Mouse (Mus musculus) layer of hippocampus, postnatal 25 days (tissue): ENCODE results near the gene Prdx1. TPM values are rescaled to one million over a fixed set of nuclear protein-coding genes. Genes with fewer than 3 reads are reported as not detected.
"Not testable (repeated sequence)": the region's sequence is repeated elsewhere in the genome, so short reads cannot be mapped to it uniquely, and the experiment has no call there.

Source experiments
- DNase-seq, 2 experiments: peaks; one replicate each; pipeline ENCODE4 v3.0.0; 2022; ENCODE audit warnings: mixed read lengths in 2 of 2, low spot score in 1 of 2; ENCODE audit errors: extremely low spot score in 1 of 2
- total RNA-seq, 2 experiments: library from RNA; stranded (reverse); gene quantifications; 2 replicates each; pipeline ENCODE4 v1.2.3; 2021

Prdx1 gene
- total RNA-seq, 2 experiments from 2014 or later, result 162 to 182 TPM

- DNase-seq, result no peak
These were observed 9.3 kb upstream of the Prdx1 start for GRCm38 (mm10) chr4:116676027-116676426.

- DNase-seq, result no peak
These were observed 7.5 kb upstream of the Prdx1 start for GRCm38 (mm10) chr4:116677808-116678207.

DNA sequence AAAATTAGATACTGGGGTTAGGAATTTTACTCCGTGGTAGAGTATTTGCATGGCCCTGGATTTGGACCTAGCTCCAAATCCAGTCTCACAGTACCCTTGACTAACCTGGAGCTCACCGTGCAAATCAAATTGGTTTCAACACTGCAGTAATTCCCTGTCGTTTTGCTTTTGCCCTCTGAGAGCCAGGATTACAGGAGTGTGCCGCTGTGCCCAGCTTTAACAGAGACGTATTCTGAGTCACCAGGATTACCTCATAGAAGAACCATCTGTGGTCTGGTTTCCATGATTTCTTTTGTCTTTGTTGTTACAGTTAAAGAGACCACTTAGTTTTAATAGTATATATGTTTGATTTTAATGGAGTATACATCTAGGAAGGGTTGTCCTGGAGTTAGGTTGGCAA is 6.2 kb upstream of the Prdx1 start:
- no peak for DNase-seq

- not testable (repeated sequence) for DNase-seq
These were observed 4.8 kb upstream of the Prdx1 start for GRCm38 (mm10) chr4:116680521-116680920.

DNA sequence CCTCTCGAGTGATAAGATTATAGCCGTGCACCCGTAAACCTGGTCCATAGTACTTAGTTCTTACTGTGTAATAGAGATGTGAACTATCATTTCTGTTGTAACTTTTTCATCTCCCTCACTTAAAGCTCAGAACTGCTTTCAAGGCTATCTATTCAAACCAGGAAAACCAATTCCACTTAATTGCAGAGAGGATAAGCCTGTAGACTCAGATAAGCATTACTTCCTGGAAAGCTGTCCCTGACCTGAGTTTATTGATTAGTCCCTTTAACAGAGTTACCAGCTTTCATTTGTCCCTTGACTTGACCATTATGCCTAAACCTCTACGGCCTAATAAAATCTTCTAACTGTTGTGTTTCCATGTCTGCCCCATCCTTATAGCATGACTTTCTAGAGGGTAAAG is 1.4 kb upstream of the Prdx1 start:
- DNase-seq, result no peak

DNA sequence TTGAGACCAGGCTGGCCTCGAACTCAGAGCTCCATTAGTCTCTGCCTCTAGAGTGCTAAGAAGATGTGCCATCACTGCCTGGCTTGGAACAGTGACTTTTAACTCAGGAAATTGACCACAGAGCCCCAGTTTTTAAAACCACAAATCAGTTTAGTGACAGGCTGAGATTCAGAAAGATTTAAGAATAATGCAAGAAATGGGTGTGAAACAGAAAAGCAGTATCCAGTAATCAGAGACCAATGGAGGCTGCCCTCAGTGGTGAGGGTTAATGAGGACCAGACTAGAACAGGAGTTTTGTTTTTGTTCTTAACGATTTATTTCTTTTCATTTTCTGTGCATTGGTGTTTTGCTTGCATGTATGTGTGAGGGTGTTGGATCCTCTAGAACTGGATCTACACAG is 679 bp upstream of the Prdx1 start:
- DNase-seq, result no peak

- no peak for DNase-seq
These were observed 1.7 kb downstream of the Prdx1 start for GRCm38 (mm10) chr4:116687041-116687440.

DNA sequence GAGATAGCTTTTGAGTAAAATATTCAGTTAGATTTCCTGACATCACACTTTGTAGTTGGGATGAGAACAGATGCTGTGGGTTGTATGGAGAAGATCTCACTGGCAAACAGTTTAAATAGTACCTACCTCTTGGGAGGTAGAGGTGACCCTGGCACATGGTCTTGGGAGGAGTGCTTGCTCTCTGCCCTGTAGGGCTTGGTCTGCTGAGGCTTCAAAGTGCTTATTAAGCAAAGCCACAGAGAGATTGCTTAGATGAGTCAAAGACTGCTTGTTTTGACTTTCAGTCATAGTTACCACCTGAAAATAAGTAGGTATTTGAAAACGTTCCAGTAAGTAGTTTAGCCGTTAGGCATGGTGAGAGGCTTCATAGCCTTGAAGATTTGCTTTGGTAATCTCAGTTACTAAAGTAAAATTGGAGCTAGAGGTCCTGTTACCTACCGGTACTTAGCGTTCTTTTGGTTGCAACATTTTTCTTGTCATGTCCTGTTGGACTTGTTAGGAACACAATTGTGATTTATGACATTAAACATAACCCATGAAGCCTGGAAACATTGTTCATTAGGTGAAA is 4.0 kb downstream of the Prdx1 start:
- DNase-seq, result no peak

GRCm38 (mm10) chr4:116692146-116692545 is 6.8 kb downstream of the Prdx1 start:
- DNase-seq, result no peak

DNA sequence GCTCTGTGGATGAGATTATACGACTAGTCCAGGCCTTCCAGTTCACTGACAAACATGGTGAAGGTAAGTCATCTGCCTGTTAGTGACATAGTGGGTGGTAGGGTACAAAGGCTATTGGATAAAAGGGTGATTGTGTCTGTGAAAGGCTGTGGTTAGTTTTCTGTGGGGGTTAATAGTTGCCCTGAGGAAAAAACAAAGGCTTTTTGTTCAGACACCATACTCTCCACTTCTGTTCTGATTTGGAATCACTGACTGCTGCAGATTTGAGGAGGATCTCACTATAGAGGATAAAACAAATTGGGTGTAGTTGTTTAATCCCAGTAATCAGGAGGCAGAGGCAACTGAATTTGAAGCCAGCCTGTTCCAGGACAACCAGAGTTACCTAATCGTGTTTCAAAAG is 8.4 kb downstream of the Prdx1 start:
- no peak for DNase-seq

DNA sequence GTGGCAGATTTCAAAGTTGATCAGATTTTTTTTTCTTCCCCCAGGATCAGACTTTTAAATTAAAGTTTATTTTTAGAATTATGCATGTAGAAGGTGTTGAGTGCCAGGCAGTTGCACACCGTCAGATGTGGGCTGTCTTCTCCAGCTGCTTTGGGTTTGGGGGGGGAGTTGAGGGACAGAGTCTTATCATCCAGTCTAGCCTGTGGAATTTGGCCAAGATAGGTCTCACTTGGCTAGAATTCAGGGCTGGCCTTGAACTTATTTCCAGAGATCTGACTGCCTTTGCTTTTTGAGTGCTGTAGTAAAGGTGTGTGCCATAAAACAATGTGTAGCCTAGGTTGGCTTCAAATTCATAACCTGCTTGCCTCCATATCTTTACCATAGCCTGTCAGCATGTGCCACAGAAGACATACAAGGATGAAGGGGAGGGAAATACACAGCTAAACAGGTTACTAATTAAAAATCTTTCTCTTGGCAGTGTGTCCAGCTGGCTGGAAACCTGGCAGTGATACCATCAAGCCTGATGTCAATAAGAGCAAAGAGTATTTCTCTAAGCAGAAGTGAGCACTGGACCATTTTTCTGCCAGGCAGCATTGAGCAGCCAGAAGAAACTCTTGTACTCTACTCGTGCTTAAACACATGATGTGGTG is 13.5 kb downstream of the Prdx1 start:
- no peak for DNase-seq

DNA sequence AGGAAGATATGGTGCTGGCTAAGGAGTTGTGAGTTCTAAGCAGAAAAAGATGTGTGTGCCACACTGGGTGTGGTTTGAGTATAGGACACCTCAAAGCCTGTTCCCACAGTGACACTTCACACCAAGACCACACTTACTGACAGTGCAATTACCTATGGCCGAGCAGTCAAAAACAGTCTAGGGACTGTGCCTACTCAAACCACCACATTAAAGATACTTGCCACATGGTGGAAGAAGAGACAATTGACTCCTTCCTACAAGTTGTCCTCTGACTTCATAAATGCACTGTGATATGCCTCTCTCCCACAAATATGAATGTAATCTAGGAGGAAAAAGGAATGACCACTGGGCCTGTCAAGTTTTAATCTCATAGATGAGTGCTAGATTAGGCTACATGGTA is 15.6 kb downstream of the Prdx1 start:
- DNase-seq, result no peak

GRCm38 (mm10) chr4:116703804-116704203 is 18.5 kb downstream of the Prdx1 start:
- DNase-seq, result peak; percentile 41 to 74

DNA sequence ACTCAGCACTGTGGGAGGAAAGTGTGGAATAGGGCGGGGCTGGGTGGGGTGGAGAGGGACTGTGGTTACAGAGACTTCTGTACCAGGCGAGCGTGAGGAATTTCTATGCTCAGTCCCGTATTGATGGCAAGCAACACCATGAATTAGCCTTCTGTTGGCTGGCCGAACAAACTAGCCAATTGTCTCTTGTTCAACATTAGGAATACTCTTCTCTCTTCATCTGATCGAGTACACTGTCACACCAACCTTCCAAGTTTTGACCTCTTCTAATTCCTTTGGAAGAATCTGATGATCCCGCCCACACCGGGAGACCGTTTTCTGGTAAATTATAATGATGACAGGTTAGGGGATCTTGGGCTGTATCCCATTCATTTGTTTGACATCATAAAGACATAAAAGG is 22.3 kb downstream of the Prdx1 start:
- DNase-seq, result peak in 1 of 2 experiments; percentile 8

GRCm38 (mm10) chr4:116708201-116708764 is 22.9 kb downstream of the Prdx1 start, which contains the start of the genes Mmachc and Ccdc163:
Mmachc (minus strand) TSS chr4:116708406.
Ccdc163 (plus strand) TSS chr4:116708509.
- peak; percentile 73 to 76 for DNase-seq

- DNase-seq, result no peak
These were observed 23.5 kb downstream of the Prdx1 start for GRCm38 (mm10) chr4:116708791-116709390.

- no peak for DNase-seq
These were observed 24.8 kb downstream of the Prdx1 start for GRCm38 (mm10) chr4:116710154-116710553.

DNA sequence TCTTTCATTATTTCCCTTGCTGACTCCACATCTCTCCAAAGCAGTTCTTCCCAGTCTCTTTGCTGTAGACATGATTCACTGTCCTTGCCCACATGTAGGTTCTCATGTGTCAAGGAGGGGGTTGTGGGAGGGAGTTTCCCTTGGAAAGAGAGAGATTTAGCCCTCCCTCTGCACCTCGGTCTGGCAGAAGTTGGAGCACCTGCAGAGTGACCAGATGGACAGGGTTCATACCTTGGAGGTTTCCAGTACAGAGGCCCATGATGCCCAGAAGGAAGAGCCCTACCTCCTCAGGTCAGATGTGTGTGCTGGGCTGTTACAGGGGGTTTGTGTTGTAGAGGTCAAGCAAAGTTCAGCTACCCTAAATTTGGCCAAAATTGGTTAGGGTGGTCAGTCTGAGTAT is 27.2 kb downstream of the Prdx1 start:
- no peak for DNase-seq

DNA sequence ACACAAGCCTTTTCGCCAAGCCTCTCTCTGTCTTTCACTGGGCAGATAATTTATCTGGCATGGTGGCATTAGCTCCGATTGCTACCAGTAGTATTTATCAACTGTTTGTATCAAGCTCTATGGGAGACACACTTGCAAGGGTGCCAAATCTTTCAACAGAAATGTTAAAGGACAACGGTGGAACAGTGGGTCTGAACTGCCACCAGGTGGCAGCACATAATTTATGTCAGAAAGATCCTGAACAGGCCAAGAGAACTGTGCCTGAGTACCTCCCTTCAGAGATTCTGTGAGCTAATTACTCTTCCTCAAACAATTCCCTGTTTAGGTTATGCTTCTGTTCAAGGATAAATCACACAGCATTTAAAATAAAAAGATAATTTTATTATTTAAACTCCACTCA is 34.1 kb downstream of the Prdx1 start:
- peak; percentile 29 to 60 for DNase-seq

DNA sequence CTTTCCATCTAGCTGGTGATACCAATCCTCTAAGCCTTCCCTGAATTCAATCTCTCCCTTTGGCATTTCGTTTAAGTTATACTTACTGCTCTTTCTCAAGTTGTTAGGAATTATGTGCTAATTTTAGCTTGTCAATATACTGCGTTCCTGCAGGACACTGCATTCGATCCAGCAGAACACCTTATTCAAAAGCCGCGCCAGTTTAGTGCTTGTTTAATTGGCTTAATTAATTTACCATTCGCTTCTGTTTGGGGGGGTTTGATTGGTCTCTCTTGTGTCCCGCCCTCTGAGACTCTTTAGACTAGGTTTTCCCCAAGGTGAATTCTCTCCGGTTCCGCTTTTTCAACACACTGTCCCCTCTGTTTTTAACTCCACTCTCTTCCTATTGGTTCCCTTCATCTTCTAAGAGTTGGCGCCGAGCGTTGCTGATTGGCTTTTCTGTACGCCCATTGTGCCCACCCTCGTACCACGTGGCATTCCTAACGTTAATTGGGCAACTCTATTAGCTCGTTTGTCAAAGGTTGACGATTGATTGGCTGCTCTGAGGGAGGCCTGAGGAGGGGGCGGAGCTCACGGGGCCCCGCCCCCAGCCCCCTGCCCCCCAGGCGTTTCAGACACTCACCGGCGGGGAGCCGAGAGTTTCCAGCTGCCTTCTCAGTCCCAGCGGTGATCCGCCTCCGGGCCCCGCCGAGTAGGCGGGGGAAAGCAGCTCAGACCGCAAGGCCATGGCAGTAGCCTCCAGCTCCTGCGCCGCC is 35.2 kb downstream of the Prdx1 start, which contains the start of gene Tesk2:
Gene Tesk2 (plus strand): TSS at position 606 of the 755 bp plus-strand sequence.
- DNase-seq, result peak; percentile 65
